Mouse (Mus musculus) olfactory bulb, adult 2 months (tissue): ENCODE data around the gene Trim14. TPM values are rescaled to one million over a fixed set of nuclear protein-coding genes. Genes with fewer than 3 reads are reported as not detected.
"Not testable (repeated sequence)": the region's sequence is repeated elsewhere in the genome, so short reads cannot be mapped to it uniquely, and the experiment has no call there.

ENCODE experiments used
- H3K27ac ChIP-seq: fragments of 200-500 bp; 2 replicates; pipeline ENCODE4 v1.5.1; 2012; ENCODE audit warnings: low read depth, low read length; ENCODE audit not compliant: insufficient read depth
- H3K4me1 ChIP-seq: fragments of 200-500 bp; 2 replicates; pipeline ENCODE4 v1.6.1; 2012; ENCODE audit warnings: low read length; ENCODE audit not compliant: control insufficient read depth, insufficient read depth
- H3K4me3 ChIP-seq: fragments of 200-500 bp; 2 replicates; pipeline ENCODE4 v1.5.1; 2012; ENCODE audit warnings: mild to moderate bottlenecking, low read depth, low read length, moderate library complexity; ENCODE audit not compliant: insufficient read depth
- CTCF ChIP-seq: fragments of 200-500 bp; IDR thresholded peaks from 2 replicates; pipeline ENCODE4 v1.5.1; 2012; ENCODE audit warnings: low read depth, mild to moderate bottlenecking, low read length, moderate library complexity; ENCODE audit not compliant: insufficient read depth
- POLR2A ChIP-seq: fragments of 200-500 bp; IDR thresholded peaks from 2 replicates; pipeline ENCODE4 v1.6.1; 2012; ENCODE audit warnings: mild to moderate bottlenecking, low read depth, low read length, moderate library complexity; ENCODE audit not compliant: insufficient read depth
- WGBS: fragments of 180-500 bp; shearing (Covaris S2); methylation state at CpG from one replicate; pipeline ENCODE4 v1.1.7; 2018; 5-methylcytosine and 5-hydroxymethylcytosine counted together
- polyA plus RNA-seq: library from polyadenylated mRNA; stranded (reverse); fragments of >200 nt; gene quantifications from 2 replicates; pipeline ENCODE4 v1.2.4, GENCODE M21; 2012; ENCODE audit warnings: low replicate concordance; ENCODE audit not compliant: missing spikeins, insufficient read depth, insufficient read length

Gene Trim14
- not detected in 2 replicates for polyA plus RNA-seq

DNA sequence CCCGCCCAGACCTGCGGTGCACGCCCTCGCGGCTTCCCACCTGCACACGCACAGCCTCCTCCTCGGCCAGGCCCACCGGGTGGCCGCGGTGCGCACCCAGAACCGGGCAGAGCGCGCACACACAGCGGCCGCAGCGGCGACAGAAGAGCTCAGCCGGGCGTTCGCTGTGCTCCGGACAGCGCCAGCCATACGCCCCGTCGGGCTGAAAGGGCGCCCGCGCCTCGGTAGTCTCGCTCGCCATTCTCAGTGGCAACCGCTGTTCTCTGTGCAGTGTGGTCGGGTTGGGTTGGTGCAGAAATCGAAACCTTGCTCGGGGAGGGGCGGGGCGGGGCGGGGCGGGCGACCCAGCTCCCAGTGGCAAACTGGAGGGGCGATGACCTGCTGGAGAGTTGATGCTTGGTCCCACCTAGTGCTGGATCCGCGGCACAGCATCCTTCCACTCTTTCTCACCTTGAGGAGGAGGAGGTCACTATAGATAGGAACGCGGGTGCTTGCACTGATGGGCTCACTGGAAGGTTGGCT is at the start of gene Trim14:
Gene Trim14 (minus strand): TSS at position 302 of the 522 bp plus-strand sequence.
- H3K27ac ChIP-seq: no peak within 1 kb of the TSS
- H3K4me1 ChIP-seq: peaks cover 9% of the 10 kb centered on the region
- no peak for TF ChIP-seq CTCF
- TF ChIP-seq POLR2A: no peak
- H3K4me3 ChIP-seq: peak within 1 kb of the TSS; percentile 38
- WGBS: 2% methylated on average over 46 of the region's 46 CpGs

- no peak overlapping the region for H3K4me3 ChIP-seq
- H3K4me1 ChIP-seq: no peaks in the 10 kb centered on the region
- H3K27ac ChIP-seq: no peak overlapping the region
- no peak for TF ChIP-seq POLR2A
- TF ChIP-seq CTCF: no peak
- WGBS: 87% methylated on average over 13 of the region's 13 CpGs
Measured at GRCm38 (mm10) chr4:46585041-46585810, 49.3 kb upstream of the Trim14 start.

DNA sequence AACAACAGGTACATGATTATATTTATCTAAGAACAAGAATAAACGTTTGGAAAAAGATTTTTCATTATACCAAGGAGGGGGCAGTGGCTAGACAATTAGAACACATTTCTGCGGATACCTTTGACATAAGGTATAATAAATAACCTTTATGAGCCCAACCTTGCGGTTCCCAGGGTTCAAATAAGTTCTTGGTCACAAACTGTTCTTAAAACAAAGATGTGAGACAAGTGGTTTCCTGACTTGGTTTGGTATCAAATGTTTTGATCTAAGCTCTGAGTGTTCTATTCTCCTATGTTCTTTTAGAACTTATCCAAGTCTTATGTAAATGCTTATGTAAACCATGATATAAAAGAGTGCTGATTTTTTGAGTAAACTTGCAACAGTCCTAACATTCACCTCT is 48.6 kb upstream of the Trim14 start:
- not testable (repeated sequence) for H3K27ac ChIP-seq, H3K4me1 ChIP-seq, H3K4me3 ChIP-seq
- WGBS: 83% methylated on average over 3 of the region's 3 CpGs

DNA sequence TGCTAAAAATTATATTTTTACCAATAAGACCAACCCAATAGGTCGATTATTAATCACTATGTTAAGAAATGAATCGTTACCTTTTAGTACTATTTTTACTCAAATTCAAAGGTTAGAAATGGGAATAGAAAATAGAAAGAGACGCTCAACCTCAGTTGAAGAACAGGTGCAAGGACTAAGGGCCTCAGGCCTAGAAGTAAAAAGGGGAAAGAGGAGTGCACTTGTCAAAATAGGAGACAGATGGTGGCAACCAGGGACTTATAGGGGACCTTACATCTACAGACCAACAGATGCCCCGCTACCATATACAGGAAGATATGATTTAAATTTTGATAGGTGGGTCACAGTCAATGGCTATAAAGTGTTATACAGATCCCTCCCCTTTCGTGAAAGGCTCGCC is 48.1 kb upstream of the Trim14 start:
- not testable (repeated sequence) for H3K27ac ChIP-seq, H3K4me1 ChIP-seq, H3K4me3 ChIP-seq
- 94% methylated on average over 2 of the region's 6 CpGs for WGBS

DNA sequence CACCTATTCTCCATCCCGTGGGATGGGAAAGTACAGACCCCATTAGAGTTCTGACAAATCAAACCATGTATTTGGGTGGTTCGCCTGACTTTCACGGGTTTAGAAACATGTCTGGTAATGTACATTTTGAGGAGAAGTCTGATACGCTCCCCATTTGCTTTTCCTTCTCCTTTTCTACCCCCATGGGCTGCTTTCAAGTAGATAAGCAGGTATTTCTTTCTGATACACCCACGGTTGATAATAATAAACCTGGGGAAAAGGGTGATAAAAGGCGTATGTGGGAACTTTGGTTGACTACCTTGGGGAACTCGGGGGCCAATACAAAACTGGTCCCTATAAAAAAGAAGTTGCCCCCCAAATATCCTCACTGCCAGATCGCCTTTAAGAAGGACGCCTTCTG is 46.1 kb upstream of the Trim14 start:
- not testable (repeated sequence) for H3K4me1 ChIP-seq, H3K4me3 ChIP-seq, H3K27ac ChIP-seq
- 90% methylated on average over 9 of the region's 9 CpGs for WGBS

DNA sequence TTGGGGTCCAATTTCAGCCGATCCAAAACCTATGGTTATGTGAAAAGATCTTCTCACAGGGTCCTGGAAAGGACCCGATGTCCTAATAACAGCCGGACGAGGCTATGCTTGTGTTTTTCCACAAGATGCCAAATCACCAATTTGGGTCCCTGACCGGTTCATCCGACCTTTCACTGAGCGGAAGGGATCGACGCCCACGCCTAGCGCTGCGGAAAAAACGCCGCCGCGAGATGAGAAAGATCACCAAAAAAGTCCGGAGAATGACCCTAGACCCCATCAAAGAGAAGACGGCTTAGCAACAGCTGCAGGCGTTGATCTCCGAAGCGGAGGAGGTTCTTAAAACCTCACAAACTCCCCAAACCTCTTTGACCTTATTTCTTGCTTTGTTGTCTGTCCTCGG is 45.6 kb upstream of the Trim14 start:
- H3K4me1 ChIP-seq, H3K4me3 ChIP-seq, H3K27ac ChIP-seq: not testable (repeated sequence)
- 95% methylated on average over 22 of the region's 22 CpGs for WGBS

GRCm38 (mm10) chr4:46580799-46581243 is 44.9 kb upstream of the Trim14 start:
- 91% methylated on average over 15 of the region's 15 CpGs for WGBS
- not testable (repeated sequence) for H3K27ac ChIP-seq, H3K4me3 ChIP-seq, H3K4me1 ChIP-seq

DNA sequence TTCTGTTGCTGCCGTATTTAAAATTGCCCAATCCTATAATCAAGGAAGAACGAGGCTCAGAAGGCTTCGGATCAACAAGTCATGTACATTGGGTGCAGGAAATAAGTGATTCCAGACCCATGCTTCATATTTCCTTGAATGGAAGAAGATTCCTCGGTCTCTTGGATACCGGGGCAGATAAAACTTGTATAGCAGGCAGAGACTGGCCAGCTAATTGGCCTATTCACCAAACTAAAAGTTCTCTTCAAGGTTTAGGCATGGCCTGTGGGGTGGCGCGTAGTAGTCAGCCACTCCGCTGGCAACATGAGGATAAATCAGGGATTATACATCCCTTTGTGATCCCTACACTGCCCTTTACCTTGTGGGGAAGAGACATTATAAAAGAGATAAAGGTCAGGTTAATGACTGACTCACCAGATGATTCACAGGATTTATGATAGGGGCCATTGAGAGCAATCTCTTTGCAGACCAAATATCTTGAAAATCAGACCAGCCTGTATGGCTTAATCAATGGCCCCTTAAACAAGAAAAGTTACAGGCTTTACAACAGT is 42.9 kb upstream of the Trim14 start:
- not testable (repeated sequence) for H3K4me3 ChIP-seq, H3K27ac ChIP-seq, H3K4me1 ChIP-seq
- 88% methylated on average over 8 of the region's 8 CpGs for WGBS

- no peak overlapping the region for H3K4me3 ChIP-seq
- no peaks in the 10 kb centered on the region for H3K4me1 ChIP-seq
- 68% methylated on average over 1 of the region's 1 CpGs for whole genome bisulfite sequencing
- no peak overlapping the region for H3K27ac ChIP-seq
- TF ChIP-seq POLR2A (no peak), CTCF (no peak)
Measured at GRCm38 (mm10) chr4:46578228-46578627, 42.3 kb upstream of the Trim14 start.

DNA sequence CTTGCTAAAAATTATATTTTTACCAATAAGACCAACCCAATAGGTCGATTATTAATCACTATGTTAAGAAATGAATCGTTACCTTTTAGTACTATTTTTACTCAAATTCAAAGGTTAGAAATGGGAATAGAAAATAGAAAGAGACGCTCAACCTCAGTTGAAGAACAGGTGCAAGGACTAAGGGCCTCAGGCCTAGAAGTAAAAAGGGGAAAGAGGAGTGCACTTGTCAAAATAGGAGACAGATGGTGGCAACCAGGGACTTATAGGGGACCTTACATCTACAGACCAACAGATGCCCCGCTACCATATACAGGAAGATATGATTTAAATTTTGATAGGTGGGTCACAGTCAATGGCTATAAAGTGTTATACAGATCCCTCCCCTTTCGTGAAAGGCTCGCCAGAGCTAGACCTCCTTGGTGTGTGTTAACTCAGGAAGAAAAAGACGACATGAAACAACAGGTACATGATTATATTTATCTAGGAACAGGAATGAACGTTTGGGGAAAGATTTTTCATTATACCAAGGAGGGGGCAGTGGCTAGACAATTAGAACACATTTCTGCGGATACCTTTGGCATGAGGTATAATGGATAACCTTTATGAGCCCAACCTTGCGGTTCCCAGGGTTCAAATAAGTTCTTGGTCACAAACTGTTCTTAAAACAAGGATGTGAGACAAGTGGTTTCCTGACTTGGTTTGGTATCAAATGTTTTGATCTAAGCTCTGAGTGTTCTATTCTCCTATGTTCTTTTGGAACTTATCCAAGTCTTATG is 39.8 kb upstream of the Trim14 start:
- not testable (repeated sequence) for H3K4me1 ChIP-seq, H3K27ac ChIP-seq, H3K4me3 ChIP-seq
- WGBS: 87% methylated on average over 6 of the region's 10 CpGs
